Mouse (Mus musculus) kidney, adult 2 months (tissue): Measurements from ENCODE around the gene Tmsb15b2. TPM values are rescaled to one million over a fixed set of nuclear protein-coding genes. Genes with fewer than 3 reads are reported as not detected.
"Not testable (repeated sequence)": the region's sequence is repeated elsewhere in the genome, so short reads cannot be mapped to it uniquely, and the experiment has no call there.

Experiments used
- DNase-seq: peaks from one replicate; pipeline ENCODE4 v3.0.0; 2021
- H3K27ac ChIP-seq: fragments of 200-500 bp; 2 replicates; pipeline ENCODE4 v1.5.1; 2012; ENCODE audit warnings: low read depth, low read length, control low read depth, inconsistent platforms; ENCODE audit not compliant: insufficient read depth
- H3K27me3 ChIP-seq: fragments of 200-500 bp; replicated peaks from 2 replicates; pipeline ENCODE4 v1.6.1; 2012; ENCODE audit warnings: mild to moderate bottlenecking, moderate library complexity, low read length, inconsistent platforms; ENCODE audit not compliant: control insufficient read depth, insufficient read depth
- H3K36me3 ChIP-seq: fragments of 200-500 bp; 2 replicates; pipeline ENCODE4 v1.6.1; 2012; ENCODE audit warnings: mild to moderate bottlenecking, moderate library complexity, low read length, inconsistent platforms; ENCODE audit not compliant: control insufficient read depth, insufficient read depth
- H3K4me1 ChIP-seq: fragments of 200-500 bp; 2 replicates; pipeline ENCODE4 v1.6.1; 2011; ENCODE audit warnings: low read length; ENCODE audit not compliant: control insufficient read depth, insufficient read depth
- H3K4me3 ChIP-seq: fragments of 200-500 bp; 2 replicates; pipeline ENCODE4 v1.5.1; 2011; ENCODE audit warnings: mild to moderate bottlenecking, low read depth, low read length, control low read depth; ENCODE audit not compliant: insufficient read depth
- CTCF ChIP-seq: fragments of 200-500 bp; conservative IDR thresholded peaks from 2 replicates; pipeline ENCODE4 v1.5.1; 2011; ENCODE audit warnings: low read depth, mild to moderate bottlenecking, control low read depth, low read length, moderate library complexity, mixed read lengths; ENCODE audit not compliant: insufficient read depth, insufficient read length
- POLR2A ChIP-seq: fragments of 200-500 bp; IDR thresholded peaks from one replicate; pipeline ENCODE4 v1.6.1; 2011; ENCODE audit warnings: low read depth, low read length, control low read depth
- WGBS: fragments of 180-500 bp; shearing (Covaris S2); methylation state at CpG from one replicate; pipeline ENCODE4 v1.1.7; 2018; 5-methylcytosine and 5-hydroxymethylcytosine counted together
- polyA plus RNA-seq: library from polyadenylated mRNA; depleted of rRNA; stranded (reverse); fragments of >200 nt; gene quantifications from 2 replicates; pipeline ENCODE4 v1.2.3, GENCODE M21; 2012; rRNA removed

The Tmsb15b2 gene
- polyA plus RNA-seq = 0.44 and 0.57 TPM in 2 replicates

DNA sequence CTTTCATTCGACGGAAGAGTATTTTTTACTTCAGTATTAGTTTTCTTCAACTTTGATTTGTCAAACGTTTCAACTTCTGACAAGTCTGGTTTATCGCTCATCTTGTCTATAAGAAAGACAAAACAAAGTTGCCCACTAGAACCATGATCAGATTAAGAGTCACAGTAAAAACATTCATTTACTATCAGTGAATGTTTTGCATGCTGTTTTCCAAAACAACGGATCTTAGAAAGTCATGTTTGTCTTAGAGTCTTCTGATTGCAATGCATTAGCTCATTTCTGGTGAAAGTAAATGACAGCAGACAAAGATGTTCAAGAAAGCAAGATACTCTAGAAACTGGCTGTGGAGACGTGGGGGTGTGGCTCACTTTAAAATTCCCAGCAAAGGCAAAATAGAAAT lies at the start of gene Tmsb15b2:
Gene Tmsb15b2 (minus strand): TSS at position 101 of the 400 bp plus-strand sequence.
- H3K36me3 ChIP-seq, H3K4me1 ChIP-seq, H3K27ac ChIP-seq, DNase-seq, H3K27me3 ChIP-seq: not testable (repeated sequence)
- H3K4me3 ChIP-seq = 0 out of 2 replicates have a peak within 1 kb of the TSS, but pooled peaks have one; percentile 62
- 92% methylated on average over 6 of the region's 6 CpGs for WGBS

DNA sequence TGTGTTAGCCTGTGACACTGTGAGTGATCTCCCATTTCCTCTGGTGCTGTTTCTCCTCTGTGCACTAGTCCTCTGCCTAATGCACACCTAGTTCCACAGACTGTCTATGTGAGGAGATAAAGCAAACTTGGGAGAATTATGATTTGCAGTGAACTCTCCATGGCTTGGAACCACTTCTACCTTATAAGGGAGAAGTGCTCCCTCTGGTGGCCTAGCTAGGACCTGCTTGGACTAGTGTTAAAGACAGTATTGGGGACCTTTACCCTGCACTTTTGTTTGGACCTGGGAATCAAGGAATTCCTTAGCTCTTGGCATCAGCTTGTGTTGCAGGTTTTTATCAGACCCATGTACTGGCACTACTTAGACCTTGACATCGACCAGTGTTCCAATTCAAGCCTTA lies 44.0 kb upstream of the Tmsb15b2 start:
- 4% methylated on average over 1 of the region's 1 CpGs for WGBS
- no peak overlapping the region for H3K27ac ChIP-seq
- no peaks in the 10 kb centered on the region for H3K27me3 ChIP-seq

DNA sequence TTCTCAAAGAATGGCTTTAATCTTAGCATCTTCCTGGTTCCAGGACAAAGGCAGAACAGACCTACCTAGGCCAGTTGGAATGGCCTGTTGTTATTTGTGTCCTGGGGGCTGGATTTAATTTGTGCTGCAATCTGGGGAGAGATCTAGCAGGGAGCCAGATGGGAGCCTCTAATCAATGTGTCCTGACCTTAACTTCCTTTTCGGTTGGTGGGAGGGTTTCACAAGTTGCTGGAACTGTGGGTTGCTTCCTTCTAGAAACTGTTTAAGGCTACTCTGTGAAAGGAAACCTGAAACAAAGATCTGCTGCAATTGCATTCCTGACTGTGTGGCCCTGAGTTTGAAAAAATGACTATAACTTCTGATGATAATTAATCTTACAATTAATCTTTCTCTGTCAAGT lies 42.4 kb upstream of the Tmsb15b2 start:
- 65% methylated on average over 1 of the region's 1 CpGs for WGBS
- no peak for DNase-seq
- TF ChIP-seq CTCF = no peak
- no peak for TF ChIP-seq POLR2A
- H3K27ac ChIP-seq = no peak overlapping the region
- H3K4me1 ChIP-seq = no peaks in the 10 kb centered on the region; the same call in 1 of the 2 replicates
- H3K4me3 ChIP-seq = no peak overlapping the region
- no peaks in the 10 kb centered on the region for H3K27me3 ChIP-seq
- no peaks in the 10 kb centered on the region for H3K36me3 ChIP-seq

More for the DNA sequence above, 44.0 kb upstream of the Tmsb15b2 start:
- Histone ChIP-seq H3K36me3 (no peaks in the 10 kb centered on the region), H3K4me3 (no peak overlapping the region), H3K4me1 (no peaks in the 10 kb centered on the region; the same call in 1 of the 2 replicates)
- TF ChIP-seq POLR2A (no peak), CTCF (peak; percentile 46)
- peak; percentile 65 for DNase-seq

DNA sequence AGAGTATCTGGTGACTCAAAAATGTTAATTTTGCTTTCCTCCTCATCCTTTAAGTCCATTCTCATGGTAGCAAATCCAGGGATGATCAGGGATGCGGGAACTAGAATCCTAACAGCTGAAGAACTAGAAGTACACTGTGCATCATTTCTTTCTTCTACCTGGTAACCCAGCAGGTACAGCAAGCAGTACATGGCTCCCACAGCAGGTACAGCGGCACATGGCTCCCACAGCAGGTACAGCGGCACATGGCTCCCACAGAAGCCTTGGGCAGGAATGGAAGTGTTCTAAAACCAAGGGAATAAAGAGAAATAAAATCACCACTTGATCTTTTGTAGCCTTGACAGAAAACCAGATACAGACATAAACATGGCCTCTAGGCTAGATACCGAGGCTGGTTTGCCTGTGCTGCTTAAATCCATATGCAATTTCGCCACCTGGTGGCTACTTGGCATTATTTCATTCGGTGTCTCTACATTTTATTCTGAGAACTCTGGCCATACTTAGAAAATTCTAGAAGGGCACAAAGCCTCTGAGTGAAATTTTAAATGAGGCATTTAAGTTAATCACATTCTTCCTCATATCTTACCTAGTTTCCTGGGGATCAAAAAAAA lies 39.9 kb upstream of the Tmsb15b2 start:
- H3K36me3 ChIP-seq = no peaks in the 10 kb centered on the region
- H3K27me3 ChIP-seq = no peaks in the 10 kb centered on the region
- peak; percentile 49 for TF ChIP-seq CTCF
- TF ChIP-seq POLR2A = no peak
- 52% methylated on average over 6 of the region's 6 CpGs for WGBS
- peak; percentile 59 for DNase-seq
- H3K4me1 ChIP-seq = no peaks in the 10 kb centered on the region; the same call in 1 of the 2 replicates
- H3K27ac ChIP-seq = no peak overlapping the region
- H3K4me3 ChIP-seq = no peak overlapping the region

DNA sequence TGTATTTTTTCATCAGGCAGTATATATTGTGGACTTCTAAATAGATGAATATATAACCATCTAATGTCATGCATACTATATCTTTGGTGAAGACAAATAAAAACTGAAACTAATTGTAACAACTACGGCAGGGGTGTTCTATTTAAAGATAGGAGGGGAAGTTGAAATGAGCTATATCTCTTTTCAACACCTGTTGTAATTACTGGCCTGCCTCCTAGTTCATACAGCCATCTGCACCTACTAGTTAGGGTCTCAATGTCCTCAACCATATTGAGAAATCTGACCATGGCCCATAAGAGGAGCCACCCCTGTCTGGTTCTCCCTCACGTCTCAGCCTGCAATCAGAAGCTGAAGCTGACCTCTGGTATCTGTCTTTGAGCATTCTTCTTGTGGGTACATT lies 21.0 kb upstream of the Tmsb15b2 start:
- Histone ChIP-seq H3K27ac (no peak overlapping the region), H3K36me3 (no peaks in the 10 kb centered on the region), H3K4me1 (no peaks in the 10 kb centered on the region), H3K4me3 (no peak overlapping the region), H3K27me3 (no peaks in the 10 kb centered on the region)
- DNase-seq = no peak
- no peak for TF ChIP-seq CTCF
- no peak for TF ChIP-seq POLR2A
- 80% methylated on average over 2 of the region's 2 CpGs for WGBS

DNA sequence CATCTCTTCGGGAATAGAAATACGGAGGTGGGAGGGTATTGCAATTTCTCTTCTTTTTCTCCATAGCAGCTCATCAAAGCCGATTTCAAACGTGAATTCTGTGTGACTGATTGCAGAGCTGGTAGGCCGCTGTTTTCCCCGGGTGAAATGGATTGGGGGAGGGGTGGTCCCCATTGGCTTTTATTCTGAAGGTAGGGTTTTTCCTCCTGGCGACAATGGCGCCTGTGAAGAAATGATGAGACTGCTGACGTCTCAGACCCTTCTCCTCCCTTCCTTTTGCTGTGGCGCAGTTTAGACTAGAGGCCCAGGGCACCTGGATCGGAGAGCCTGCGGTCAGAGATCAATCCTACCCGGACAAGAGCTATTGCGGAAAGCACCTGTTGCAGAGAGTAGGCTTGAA lies 18.3 kb upstream of the Tmsb15b2 start:
- WGBS = 32% methylated on average over 14 of the region's 14 CpGs
- H3K36me3 ChIP-seq = no peaks in the 10 kb centered on the region
- H3K4me1 ChIP-seq = no peaks in the 10 kb centered on the region
- TF ChIP-seq CTCF = no peak
- TF ChIP-seq POLR2A = no peak
- no peak overlapping the region for H3K27ac ChIP-seq
- no peak for DNase-seq
- no peaks in the 10 kb centered on the region for H3K27me3 ChIP-seq
- no peak overlapping the region for H3K4me3 ChIP-seq

DNA sequence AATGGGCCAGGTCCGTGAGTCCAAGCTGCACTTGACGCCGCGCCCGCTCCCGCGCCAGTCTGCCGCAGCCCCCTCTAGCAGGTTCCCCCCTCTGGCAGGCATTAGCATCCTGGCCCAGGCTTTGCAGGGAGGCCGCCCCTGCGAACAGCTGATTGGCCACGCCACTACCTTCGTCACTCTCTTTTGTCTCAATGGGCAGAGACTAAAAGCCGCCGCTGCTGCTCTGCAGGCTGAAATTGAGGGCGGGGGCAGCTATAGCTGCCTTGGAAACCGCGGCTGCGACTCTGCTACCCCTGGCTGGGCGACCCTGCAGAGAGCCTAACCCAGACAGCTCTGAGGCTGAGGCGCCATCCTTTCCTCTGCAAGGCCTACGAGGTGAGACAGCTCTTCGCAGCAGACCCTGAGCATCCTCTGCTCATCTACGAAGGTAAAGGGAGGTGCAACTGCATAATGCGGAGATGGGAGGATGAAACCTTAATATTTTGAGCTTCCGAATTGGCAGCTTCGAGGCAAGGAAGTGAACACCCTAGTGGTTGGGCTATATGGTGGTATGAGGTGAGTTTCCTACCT lies 17.8 kb upstream of the Tmsb15b2 start, which contains the start of gene Zcchc18:
Gene Zcchc18 (plus strand): TSS at position 178 of the 570 bp plus-strand sequence.
- no peaks in the 10 kb centered on the region for H3K27me3 ChIP-seq

More for the DNA sequence above, 17.8 kb upstream of the Tmsb15b2 start, which contains the start of gene Zcchc18:
- WGBS = 4% methylated on average over 26 of the region's 26 CpGs
- Histone ChIP-seq H3K4me1 (no peaks in the 10 kb centered on the region), H3K27ac (no peak within 1 kb of the TSS), H3K36me3 (no peaks in the 10 kb centered on the region), H3K4me3 (peak within 1 kb of the TSS; percentile 44)
- TF ChIP-seq CTCF (no peak), POLR2A (no peak)
- DNase-seq = peak; percentile 17
